Mouse (Mus musculus) right cerebral cortex, postnatal 10 days (tissue): ENCODE results near the gene Tmtc4.

ENCODE experiments used
- DNase-seq, 2 experiments: peaks; one replicate each; pipeline ENCODE4 v3.0.0; 2021; ENCODE audit warnings: low spot score in 2 of 2

Gene Tmtc4

DNA sequence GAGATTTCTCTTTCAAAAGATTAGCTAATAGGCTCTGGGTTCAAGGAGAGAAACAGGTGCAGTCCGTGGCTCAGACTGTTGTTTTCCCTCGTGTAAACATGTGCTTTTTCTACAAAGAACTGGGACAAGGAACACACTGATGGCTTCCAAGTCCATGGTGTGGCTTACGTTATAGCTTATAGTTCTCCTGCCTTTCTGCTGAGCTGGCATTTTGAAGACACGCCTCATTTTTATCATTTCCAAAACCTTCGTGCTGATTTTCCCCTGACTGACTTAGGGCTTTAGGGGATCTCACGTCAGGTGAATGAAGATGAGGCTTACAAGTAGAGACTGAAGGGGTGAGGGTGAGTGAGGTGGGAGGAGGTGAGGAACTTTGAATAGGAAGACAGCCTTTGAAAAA lies 111.2 kb downstream of the Tmtc4 start:
- no peak for DNase-seq

GRCm38 (mm10) chr14:122871841-122872580 lies 111.8 kb downstream of the Tmtc4 start:
- no peak for DNase-seq

DNA sequence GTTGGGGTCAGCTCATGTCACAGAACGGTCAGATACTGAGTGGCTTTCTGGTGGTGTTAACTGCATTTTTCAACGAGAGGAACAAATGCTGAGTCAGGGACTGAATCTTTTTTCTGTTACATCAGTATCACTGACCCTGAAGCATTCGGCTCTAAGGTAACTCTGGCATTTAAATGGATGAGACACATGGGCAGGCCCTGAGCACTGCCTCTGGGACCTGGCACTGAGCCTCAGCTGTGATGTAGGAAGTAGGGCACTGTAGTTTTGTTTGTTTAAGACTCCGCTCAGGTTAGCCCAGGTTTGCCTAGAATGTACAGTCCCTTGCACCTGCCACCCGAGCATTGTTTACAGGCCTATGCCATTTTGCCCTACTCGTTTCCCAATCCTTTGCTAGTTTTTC lies 114.0 kb downstream of the Tmtc4 start:
- no peak for DNase-seq
